Mouse (Mus musculus) kidney, postnatal 0 days (tissue): Measurements from ENCODE around the gene Aars. TPM values are rescaled to one million over a fixed set of nuclear protein-coding genes. Genes with fewer than 3 reads are reported as not detected.
A peak's percentile ranks its signal among the peaks of the same experiment; 100 is the strongest.
"Not testable (repeated sequence)": the region's sequence is repeated elsewhere in the genome, so short reads cannot be mapped to it uniquely, and the experiment has no call there.

ENCODE experiments used
- ATAC-seq: fragments of 200-750 bp; cut with Nextera tagmentation; replicated peaks from 2 replicates; pipeline ENCODE4 v1.8.0; 2017; ENCODE audit warnings: low read depth, moderate number of reproducible peaks, moderate TSS enrichment, moderate library complexity; ENCODE audit not compliant: low FRiP score
- DNase-seq: peaks from one replicate; pipeline ENCODE4 v3.0.0-alpha.2; 2016; ENCODE audit warnings: low spot score
- H3K27ac ChIP-seq: fragments of 300-500 bp; sonication (generic); 2 replicates; pipeline ENCODE4 v1.5.1; 2014; ENCODE audit warnings: mild to moderate bottlenecking
- H3K27me3 ChIP-seq: fragments of 300-500 bp; sonication (generic); 2 replicates; pipeline ENCODE4 v1.6.1; 2014; ENCODE audit warnings: low read length, mixed read lengths; ENCODE audit not compliant: insufficient read depth
- H3K36me3 ChIP-seq: fragments of 300-500 bp; sonication (generic); 2 replicates; pipeline ENCODE4 v1.6.1; 2014; ENCODE audit warnings: low read length, mixed read lengths; ENCODE audit not compliant: insufficient read depth
- H3K4me1 ChIP-seq: fragments of 300-500 bp; sonication (generic); replicated peaks from 2 replicates; pipeline ENCODE4 v1.6.1; 2014; ENCODE audit warnings: antibody characterized with exemption, low read length, mixed read lengths; ENCODE audit not compliant: insufficient read depth
- H3K4me2 ChIP-seq: fragments of 300-500 bp; sonication (generic); 2 replicates; pipeline ENCODE4 v1.6.1; 2014; ENCODE audit warnings: mild to moderate bottlenecking, low read length, moderate library complexity, mixed read lengths
- H3K4me3 ChIP-seq: fragments of 300-500 bp; sonication (generic); replicated peaks from 2 replicates; pipeline ENCODE4 v1.5.1; 2014; ENCODE audit warnings: low read depth, low read length
- H3K9ac ChIP-seq: fragments of 300-500 bp; sonication (generic); 2 replicates; pipeline ENCODE4 v1.6.1; 2014; ENCODE audit warnings: low read depth, low read length
- H3K9me3 ChIP-seq: fragments of 300-500 bp; sonication (generic); replicated peaks from 2 replicates; pipeline ENCODE4 v1.6.1; 2016; ENCODE audit warnings: low read length, inconsistent platforms, mixed read lengths
- CTCF ChIP-seq: IDR thresholded peaks from 2 replicates; pipeline ENCODE4 v1.5.1; 2016; ENCODE audit warnings: antibody characterized with exemption, low read depth, mild to moderate bottlenecking, moderate library complexity
- WGBS: fragments of 180-500 bp; shearing (Covaris S2); extraction: QIAGEN DNeasy Blood & Tissue Kit; methylation state at CpG from one replicate; pipeline ENCODE4 v1.1.7; 2014; 5-methylcytosine and 5-hydroxymethylcytosine counted together
- microRNA-seq: library from miRNA; unstranded; fragments of <30 nt; microRNA quantifications from one replicate; pipeline ENCODE4, GENCODE M21; 2016
- polyA plus RNA-seq: library from polyadenylated mRNA; unstranded; fragments of >200 nt; fragmentation: Nextera tagmentation; extraction: Ambion mirVana; gene quantifications from 2 replicates; pipeline ENCODE4 v1.2.1, GENCODE M21; 2015

Aars gene
- polyA plus RNA-seq, 1 experiment from 2014 or later: 39.6 TPM

DNA sequence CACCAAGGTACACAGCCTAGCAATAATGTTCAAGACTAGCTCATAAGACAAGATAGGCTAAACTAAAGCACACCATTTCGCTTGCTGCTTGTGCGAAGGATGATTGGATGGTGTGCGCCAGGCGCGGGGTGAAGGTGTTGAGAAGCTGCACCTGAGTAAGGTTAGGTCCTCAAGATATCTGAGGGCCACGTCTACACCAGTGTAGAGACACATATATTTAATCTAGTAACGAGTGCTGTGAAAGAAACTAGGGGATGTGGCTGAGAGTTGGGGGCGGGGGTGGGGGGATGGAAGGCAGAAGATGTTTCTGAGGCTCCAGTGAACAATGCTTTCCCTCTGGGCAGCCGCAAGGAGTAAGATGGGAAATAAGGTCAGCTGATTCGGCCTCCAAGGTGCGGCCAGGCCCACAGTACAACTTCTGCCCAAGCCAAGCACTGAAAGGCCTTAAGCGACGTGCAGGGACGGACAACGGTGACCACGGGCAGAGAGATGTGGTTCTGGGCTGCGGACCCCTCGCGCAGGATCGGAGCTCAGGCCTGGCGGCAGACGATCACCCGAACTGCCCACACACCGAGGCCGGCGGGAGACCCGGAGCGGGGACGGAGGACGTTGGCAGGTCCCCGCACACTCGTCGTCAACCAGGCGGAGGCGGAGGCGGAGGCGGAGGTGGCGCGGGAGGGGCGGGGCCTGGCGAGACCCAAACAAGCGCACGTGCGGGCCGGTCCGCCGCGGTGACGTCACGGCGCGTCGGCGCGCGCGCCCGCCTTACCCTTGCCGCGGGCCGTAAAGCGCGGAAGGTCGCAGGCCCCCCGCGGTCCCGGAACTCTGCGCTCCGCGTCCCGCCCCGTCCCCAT is 61.1 kb downstream of the Aars start, which contains the start of gene Pdpr:
Gene Pdpr (plus strand): TSS at position 766 of the 854 bp plus-strand sequence.
- Histone ChIP-seq H3K9me3 (no peaks in the 10 kb centered on the region), H3K4me1 (no peaks in the 10 kb centered on the region), H3K27me3 (no peaks in the 10 kb centered on the region), H3K36me3 (no peaks in the 10 kb centered on the region), H3K4me2 (peak within 1 kb of the TSS; percentile 77), H3K4me3 (peak within 1 kb of the TSS; percentile 59), H3K27ac (peak within 1 kb of the TSS; percentile 77), H3K9ac (peak within 1 kb of the TSS; percentile 71)
- no peak for TF ChIP-seq CTCF
- peak; percentile 92 for ATAC-seq
- peak; percentile 83 for DNase-seq
- 9% methylated on average over 38 of the region's 72 CpGs for WGBS

DNA sequence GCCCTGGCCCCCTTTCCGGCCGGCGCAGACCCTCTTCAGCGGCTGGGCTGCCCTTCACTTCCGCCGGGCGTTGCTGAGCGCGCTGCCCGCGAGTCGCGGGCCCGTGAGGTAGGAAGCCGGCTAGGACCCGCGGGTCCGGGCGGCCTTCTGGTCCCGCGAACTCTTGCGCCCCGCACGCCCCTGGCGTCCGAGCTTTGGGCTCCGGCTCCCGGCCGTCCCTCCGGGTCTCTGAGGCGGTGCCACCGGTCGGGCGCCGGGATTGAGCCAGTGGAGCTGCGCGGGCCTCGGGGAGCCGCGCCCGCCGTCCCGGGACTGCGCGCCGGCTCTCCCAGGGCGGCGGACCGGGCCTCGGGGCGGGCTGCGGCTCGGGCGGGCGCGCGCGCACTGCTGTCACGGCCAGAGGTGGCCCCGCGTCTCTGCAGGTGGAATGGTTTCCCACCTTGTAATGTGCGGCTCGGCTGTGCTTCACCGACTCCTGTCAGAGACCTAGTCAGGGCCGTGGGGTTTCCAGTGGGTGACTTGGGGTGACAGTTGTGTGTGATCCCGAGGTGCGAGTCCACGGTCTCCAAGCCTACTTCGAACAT is 61.9 kb downstream of the Aars start:
- H3K4me1 ChIP-seq, H3K9me3 ChIP-seq, H3K36me3 ChIP-seq, H3K27me3 ChIP-seq: not testable (repeated sequence)
- peak overlapping the region; percentile 71 for H3K9ac ChIP-seq
- peak overlapping the region; percentile 68 for H3K4me2 ChIP-seq
- ATAC-seq (peak; percentile 68), DNase-seq (peak; percentile 4)
- WGBS: under 1% methylated on average over 41 of the region's 69 CpGs
- peak overlapping the region; percentile 59 for H3K4me3 ChIP-seq
- peak overlapping the region; percentile 77; the same call in 1 of the 2 replicates for H3K27ac ChIP-seq

Small RNA genes within 50 kb of the gene (microRNA-seq; reads per million reads assigned to microRNA genes)
- not detected for gene Gm24103
- not detected for gene Mir3473d

Other genes starting within 250 kb of the Aars start
- 5.2 and 7.5 TPM in 2 replicates for gene Il34, start 227.2 kb upstream of the Aars start, polyA plus RNA-seq
- gene Cog4, start 186.5 kb upstream of the Aars start, polyA plus RNA-seq: 47.2 and 57.3 TPM in 2 replicates
- gene Sf3b3, start 186.4 kb upstream of the Aars start, polyA plus RNA-seq: 80.1 and 89.4 TPM in 2 replicates
- gene Fuk, start 130.7 kb upstream of the Aars start, polyA plus RNA-seq: 10.1 and 10.7 TPM in 2 replicates
- 15.1 and 17.2 TPM in 2 replicates for gene St3gal2, start 113.2 kb upstream of the Aars start, polyA plus RNA-seq
- gene Ddx19a, start 35.3 kb upstream of the Aars start, polyA plus RNA-seq: 13.3 and 13.7 TPM in 2 replicates
- 4.4 and 4.8 TPM in 2 replicates for gene Ddx19b, start 1.4 kb upstream of the Aars start, polyA plus RNA-seq
- gene Exosc6, start 23.2 kb downstream of the Aars start, polyA plus RNA-seq: 29.8 and 37.6 TPM in 2 replicates
- gene Clec18a, start 59.3 kb downstream of the Aars start, polyA plus RNA-seq: 76.6 and 89.9 TPM in 2 replicates
- 8.5 and 9.7 TPM in 2 replicates for gene Pdpr, start 61.5 kb downstream of the Aars start, polyA plus RNA-seq
- 63.0 and 66.1 TPM in 2 replicates for gene Glg1, start 226.1 kb downstream of the Aars start, polyA plus RNA-seq